Mouse (Mus musculus) neural tube, embryonic 11.5 days (tissue): ENCODE data around the gene Pigyl. TPM values are rescaled to one million over a fixed set of nuclear protein-coding genes. Genes with fewer than 3 reads are reported as not detected.

Source experiments
- ATAC-seq: fragments of 200-750 bp; cut with Nextera tagmentation; 2 replicates; pipeline ENCODE4 v1.8.0; 2017; ENCODE audit warnings: moderate number of reproducible peaks, mild to moderate bottlenecking, moderate TSS enrichment, moderate library complexity; ENCODE audit not compliant: insufficient read depth, low FRiP score, low TSS enrichment
- DNase-seq: peaks from one replicate; pipeline ENCODE4 v3.0.0-alpha.2; 2015; ENCODE audit warnings: low spot score
- H3K27ac ChIP-seq: fragments of 300-500 bp; sonication (generic); 2 replicates; pipeline ENCODE4 v1.5.1; 2014; ENCODE audit warnings: low read depth, mild to moderate bottlenecking, low read length
- H3K27me3 ChIP-seq: fragments of 300-500 bp; sonication (generic); 2 replicates; pipeline ENCODE4 v1.6.1; 2014; ENCODE audit warnings: mild to moderate bottlenecking, low read length, mixed read lengths; ENCODE audit not compliant: control insufficient read depth, insufficient read depth
- H3K36me3 ChIP-seq: fragments of 300-500 bp; sonication (generic); 2 replicates; pipeline ENCODE4 v1.6.1; 2014; ENCODE audit warnings: mild to moderate bottlenecking, low read length, moderate library complexity, mixed read lengths; ENCODE audit not compliant: control insufficient read depth, insufficient read depth
- H3K4me1 ChIP-seq: fragments of 300-500 bp; sonication (generic); 2 replicates; pipeline ENCODE4 v1.6.1; 2014; ENCODE audit warnings: low read length, mixed read lengths; ENCODE audit not compliant: control insufficient read depth, insufficient read depth
- H3K4me2 ChIP-seq: fragments of 300-500 bp; sonication (generic); 2 replicates; pipeline ENCODE4 v1.6.1; 2014; ENCODE audit warnings: low read depth, mild to moderate bottlenecking, moderate library complexity
- H3K4me3 ChIP-seq: fragments of 300-500 bp; sonication (generic); 2 replicates; pipeline ENCODE4 v1.5.1; 2014; ENCODE audit warnings: low read depth, low read length
- H3K9ac ChIP-seq: fragments of 300-500 bp; sonication (generic); 2 replicates; pipeline ENCODE4 v1.6.1; 2014; ENCODE audit warnings: mild to moderate bottlenecking, low read length
- H3K9me3 ChIP-seq: fragments of 300-500 bp; sonication (generic); 2 replicates; pipeline ENCODE4 v1.6.1; 2016; ENCODE audit warnings: low read length; ENCODE audit not compliant: control insufficient read depth
- WGBS: fragments of 180-500 bp; shearing (Covaris S2); extraction: QIAGEN DNeasy Blood & Tissue Kit; methylation state at CpG from one replicate; pipeline ENCODE4 v1.1.7; 2014; 5-methylcytosine and 5-hydroxymethylcytosine counted together
- polyA plus RNA-seq: library from polyadenylated mRNA; unstranded; fragments of >200 nt; fragmentation: Nextera tagmentation; extraction: Ambion mirVana; gene quantifications from 2 replicates; pipeline ENCODE4 v1.2.1, GENCODE M21; 2014

The Pigyl gene
- polyA plus RNA-seq: 59.6 and 59.7 TPM in 2 replicates

DNA sequence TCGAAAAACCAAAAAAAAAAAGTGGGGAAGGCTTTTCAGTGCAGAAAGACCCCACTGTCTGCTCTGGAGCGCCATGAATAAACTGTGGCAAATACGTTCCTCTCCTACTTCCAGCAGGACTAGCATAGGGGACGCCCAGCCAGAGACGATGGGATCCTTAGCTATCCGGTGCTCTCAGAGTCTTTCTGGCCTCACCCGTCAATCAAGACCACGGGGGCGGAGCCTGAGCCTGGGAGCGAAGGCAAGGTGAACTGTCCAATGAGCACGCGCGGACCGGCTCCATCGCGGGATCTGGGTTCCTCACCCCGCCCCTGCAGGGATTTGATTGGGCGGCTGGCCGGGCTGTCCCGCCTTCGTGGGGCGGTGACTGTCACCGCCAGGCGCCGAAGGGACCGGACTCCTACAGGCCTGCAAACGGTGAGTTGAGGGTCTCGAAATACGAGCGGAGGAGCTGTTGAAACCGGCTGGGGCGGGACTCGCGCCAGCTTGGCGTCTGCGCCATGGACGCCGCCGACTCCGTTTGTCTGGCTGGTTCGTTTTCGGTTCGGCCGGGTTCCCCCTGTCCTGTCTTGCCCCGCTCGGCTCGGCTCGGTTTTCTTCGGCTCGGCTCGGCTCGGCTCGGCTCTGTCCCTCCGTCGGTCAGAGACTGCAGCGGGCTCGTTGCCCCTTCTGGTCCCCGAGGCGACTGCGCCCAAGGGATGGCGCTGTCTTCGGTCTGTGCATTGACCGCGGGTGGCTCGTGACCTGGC lies at the start of gene Pigyl:
Gene Pigyl (plus strand): TSS at position 350 of the 749 bp plus-strand sequence.
- DNase-seq (peak; percentile 99), ATAC-seq (peak; percentile 98)
- H3K4me3 ChIP-seq: peak within 1 kb of the TSS; percentile 63
- H3K9me3 ChIP-seq: no peaks in the 10 kb centered on the region
- peak within 1 kb of the TSS; percentile 78 for H3K9ac ChIP-seq
- H3K27ac ChIP-seq: peak within 1 kb of the TSS; percentile 65; the same call in 1 of the 2 replicates
- whole genome bisulfite sequencing: under 1% methylated on average over 65 of the region's 65 CpGs
- no peaks in the 10 kb centered on the region for H3K27me3 ChIP-seq
- H3K4me2 ChIP-seq: peak within 1 kb of the TSS; percentile 48
- peaks cover 6% of the 10 kb centered on the region; the same call in 1 of the 2 replicates for H3K4me1 ChIP-seq
- H3K36me3 ChIP-seq: no peaks in the 10 kb centered on the region

DNA sequence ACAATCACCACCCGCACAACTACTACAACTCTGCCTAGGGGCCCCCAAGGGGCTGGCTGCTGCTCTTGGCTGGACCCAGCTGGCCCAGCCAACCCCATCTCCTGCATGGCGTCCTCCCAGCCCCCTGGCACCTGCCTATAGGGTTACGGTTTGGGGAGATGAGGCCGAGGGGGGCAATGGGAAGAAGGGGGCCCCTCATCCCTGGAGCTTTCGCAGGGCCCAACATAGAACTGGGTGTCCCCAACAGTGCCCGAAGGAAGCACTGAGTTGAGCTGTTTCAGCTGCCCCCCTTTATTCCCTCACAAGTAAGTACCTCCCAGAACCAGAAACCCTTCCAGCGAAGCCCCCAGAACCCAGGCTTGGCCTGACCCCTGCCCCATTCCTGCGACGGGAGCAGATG lies 48.5 kb upstream of the Pigyl start:
- no peak overlapping the region for H3K4me3 ChIP-seq
- DNase-seq: no peak
- H3K4me1 ChIP-seq: no peaks in the 10 kb centered on the region
- H3K27me3 ChIP-seq: no peaks in the 10 kb centered on the region
- no peak overlapping the region for H3K27ac ChIP-seq
- H3K9ac ChIP-seq: no peak overlapping the region
- peaks cover 12% of the 10 kb centered on the region for H3K36me3 ChIP-seq
- no peak for ATAC-seq
- 85% methylated on average over 9 of the region's 9 CpGs for WGBS
- no peak overlapping the region for H3K4me2 ChIP-seq
- H3K9me3 ChIP-seq: no peaks in the 10 kb centered on the region

DNA sequence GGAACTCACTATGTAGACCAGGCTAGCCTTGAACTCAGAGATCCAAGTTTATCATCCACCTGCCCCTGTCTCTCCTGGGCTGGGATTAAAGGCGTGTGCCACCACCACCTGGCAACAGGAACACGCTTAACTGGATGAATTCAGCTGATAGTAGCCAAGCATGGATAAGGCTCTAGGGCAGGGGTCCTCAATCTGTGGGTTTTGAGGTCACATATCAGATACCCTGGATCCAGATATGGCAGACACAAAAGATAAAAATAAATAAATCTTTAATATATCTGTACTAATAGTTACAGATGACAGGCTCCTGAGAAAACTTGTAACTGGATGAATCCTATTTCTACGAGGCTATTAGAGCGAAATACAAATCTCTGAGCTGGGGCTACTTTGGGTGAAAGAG lies 41.0 kb upstream of the Pigyl start:
- H3K27ac ChIP-seq: no peak overlapping the region
- no peak overlapping the region; the same call in 1 of the 2 replicates for H3K9ac ChIP-seq

DNA sequence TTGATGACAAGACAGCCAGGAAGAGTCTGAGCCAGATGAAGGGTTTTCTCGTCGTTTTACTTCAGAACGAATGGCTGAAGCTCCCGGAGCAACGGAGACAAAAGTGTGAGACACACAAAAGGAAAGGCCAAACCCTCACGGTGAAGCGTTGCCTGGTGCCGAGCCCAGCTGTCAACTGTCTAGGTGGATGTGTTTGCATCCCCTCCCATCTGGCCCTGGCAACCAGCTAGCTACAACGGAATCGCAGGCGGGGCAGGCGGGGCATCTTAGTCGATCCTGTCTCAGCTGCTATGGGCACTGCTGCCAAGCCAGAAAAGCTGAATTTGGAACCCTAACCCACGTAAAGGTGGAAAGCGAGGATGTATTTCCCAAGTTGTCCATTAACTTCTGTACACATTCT lies 40.6 kb upstream of the Pigyl start:
- H3K4me1 ChIP-seq: peaks cover 4% of the 10 kb centered on the region
- H3K4me3 ChIP-seq: peak overlapping the region; percentile 86
- ATAC-seq: no peak
- peak overlapping the region; percentile 87 for H3K4me2 ChIP-seq
- DNase-seq: no peak
- H3K27ac ChIP-seq: no peak overlapping the region
- H3K27me3 ChIP-seq: no peaks in the 10 kb centered on the region
- no peaks in the 10 kb centered on the region for H3K9me3 ChIP-seq
- 24% methylated on average over 15 of the region's 15 CpGs for WGBS
- H3K9ac ChIP-seq: peak overlapping the region; percentile 88
- peaks cover 10% of the 10 kb centered on the region for H3K36me3 ChIP-seq

More for the DNA sequence above, 41.0 kb upstream of the Pigyl start:
- Histone ChIP-seq H3K4me3 (peak overlapping the region; percentile 86; the same call in 1 of the 2 replicates), H3K9me3 (no peaks in the 10 kb centered on the region), H3K27me3 (no peaks in the 10 kb centered on the region), H3K36me3 (peaks cover 12% of the 10 kb centered on the region), H3K4me2 (peak overlapping the region; percentile 87; the same call in 1 of the 2 replicates), H3K4me1 (peaks cover 4% of the 10 kb centered on the region)
- no peak for ATAC-seq
- 90% methylated on average over 4 of the region's 4 CpGs for WGBS
- no peak for DNase-seq

DNA sequence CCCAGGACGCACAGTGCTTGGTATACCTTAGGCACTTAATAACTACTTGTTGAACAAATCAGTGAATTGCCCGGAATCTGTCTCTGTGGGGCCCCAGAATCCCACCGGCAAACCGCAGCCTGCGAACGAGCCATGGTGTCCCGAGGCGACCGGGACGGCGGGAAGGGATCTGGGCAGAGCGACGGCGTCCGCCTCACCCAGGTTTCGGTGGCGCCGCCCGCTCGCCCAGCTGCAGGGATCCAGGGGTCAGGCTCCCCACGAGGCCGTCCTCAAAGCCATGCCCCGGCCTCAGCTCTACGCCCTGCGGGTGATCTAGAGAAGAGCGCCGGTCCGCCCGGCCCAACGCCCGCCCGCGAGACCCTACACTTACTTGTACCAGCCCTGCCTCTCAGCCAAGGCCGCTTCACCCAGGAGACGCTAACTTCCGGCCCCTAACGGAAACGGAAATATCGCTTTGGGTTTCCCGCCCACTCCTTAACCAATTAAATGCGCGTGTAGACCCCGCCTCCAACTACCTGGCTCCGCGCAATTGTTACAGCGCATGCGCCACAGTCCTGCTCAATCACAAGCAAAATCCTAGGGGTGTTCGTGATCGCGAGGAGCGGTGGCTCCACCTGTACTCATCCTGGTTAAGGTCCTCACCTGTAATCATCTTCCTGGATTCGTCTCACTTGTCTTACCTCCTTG lies 39.8 kb upstream of the Pigyl start, which contains the start of gene Elof1:
Gene Elof1 (minus strand): TSS at position 433 of the 687 bp plus-strand sequence.
- H3K27ac ChIP-seq: 0 out of 2 replicates have a peak within 1 kb of the TSS, but pooled peaks have one; percentile 34
- H3K27me3 ChIP-seq: no peaks in the 10 kb centered on the region
- peak within 1 kb of the TSS; percentile 87 for H3K4me2 ChIP-seq
- WGBS: under 1% methylated on average over 52 of the region's 52 CpGs
- peak within 1 kb of the TSS; percentile 88 for H3K9ac ChIP-seq
- peak; percentile 95 for ATAC-seq
- no peaks in the 10 kb centered on the region for H3K9me3 ChIP-seq
- DNase-seq: peak; percentile 92
- peak within 1 kb of the TSS; percentile 86 for H3K4me3 ChIP-seq
- peaks cover 6% of the 10 kb centered on the region; the same call in 1 of the 2 replicates for H3K36me3 ChIP-seq
- peaks cover 4% of the 10 kb centered on the region for H3K4me1 ChIP-seq

DNA sequence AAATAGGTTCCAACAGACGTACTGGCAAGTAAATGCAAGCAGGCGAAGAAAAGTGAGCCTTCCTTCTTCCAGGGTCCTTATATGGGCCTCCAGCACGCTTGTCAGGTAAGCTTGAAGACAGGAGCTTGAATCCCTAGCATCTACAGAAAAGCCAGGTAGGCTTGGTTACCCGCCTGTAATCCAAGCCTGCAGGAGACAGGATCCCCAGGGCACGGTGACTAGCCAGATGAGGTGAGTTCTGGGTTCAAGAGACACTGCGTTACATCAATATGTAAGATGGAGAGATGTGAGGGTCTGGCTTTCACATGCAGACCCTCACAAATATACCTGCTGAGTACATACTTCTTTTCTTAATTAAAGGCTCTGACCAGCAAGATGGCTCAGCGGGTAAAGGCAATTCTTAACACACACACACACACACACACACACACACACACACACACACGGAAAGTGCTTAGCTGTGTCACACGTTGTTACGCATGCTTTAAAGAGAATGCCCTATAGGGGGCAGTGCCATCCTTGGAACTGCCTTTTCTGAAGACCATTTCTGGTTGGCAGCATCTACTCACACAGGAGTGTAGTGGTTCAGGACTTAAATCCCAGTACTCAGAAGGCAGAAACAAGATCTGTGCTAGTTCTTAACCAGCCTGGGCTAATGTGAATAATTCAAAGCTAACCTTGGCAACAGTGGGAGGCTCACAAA lies 38.7 kb upstream of the Pigyl start:
- H3K4me2 ChIP-seq: peak overlapping the region; percentile 87
- no peak overlapping the region for H3K27ac ChIP-seq
- peaks cover 3% of the 10 kb centered on the region; the same call in 1 of the 2 replicates for H3K36me3 ChIP-seq
- ATAC-seq (no peak), DNase-seq (no peak)
- peaks cover 4% of the 10 kb centered on the region for H3K4me1 ChIP-seq
- no peak overlapping the region for H3K9ac ChIP-seq
- WGBS: 49% methylated on average over 10 of the region's 10 CpGs
- H3K27me3 ChIP-seq: no peaks in the 10 kb centered on the region
- no peak overlapping the region for H3K4me3 ChIP-seq
- H3K9me3 ChIP-seq: no peaks in the 10 kb centered on the region

DNA sequence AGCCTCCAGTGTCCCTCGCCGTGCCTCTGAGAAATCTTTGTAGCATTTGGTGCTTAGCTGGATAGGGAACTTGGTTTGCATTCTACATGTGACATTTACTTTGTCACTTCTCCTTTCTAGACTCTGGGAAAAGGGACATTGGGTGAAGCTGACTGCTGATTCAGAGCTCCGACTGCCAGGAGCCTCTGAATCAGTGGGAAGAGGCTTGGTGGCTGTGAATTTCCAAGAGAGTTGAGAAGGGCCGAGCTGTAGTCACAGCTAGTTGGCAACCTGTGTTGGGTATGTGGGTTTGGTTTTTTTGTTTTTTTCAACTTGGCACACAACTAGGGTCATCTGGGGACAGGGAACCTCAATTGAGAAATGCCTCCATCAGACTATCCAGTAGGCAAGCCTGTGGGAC lies 37.1 kb upstream of the Pigyl start:
- Histone ChIP-seq H3K36me3 (no peaks in the 10 kb centered on the region), H3K27ac (no peak overlapping the region), H3K4me3 (no peak overlapping the region), H3K9me3 (no peaks in the 10 kb centered on the region), H3K9ac (no peak overlapping the region), H3K4me1 (peaks cover 4% of the 10 kb centered on the region), H3K4me2 (no peak overlapping the region), H3K27me3 (no peaks in the 10 kb centered on the region)
- DNase-seq: no peak
- no peak for ATAC-seq
- 95% methylated on average over 4 of the region's 4 CpGs for WGBS

DNA sequence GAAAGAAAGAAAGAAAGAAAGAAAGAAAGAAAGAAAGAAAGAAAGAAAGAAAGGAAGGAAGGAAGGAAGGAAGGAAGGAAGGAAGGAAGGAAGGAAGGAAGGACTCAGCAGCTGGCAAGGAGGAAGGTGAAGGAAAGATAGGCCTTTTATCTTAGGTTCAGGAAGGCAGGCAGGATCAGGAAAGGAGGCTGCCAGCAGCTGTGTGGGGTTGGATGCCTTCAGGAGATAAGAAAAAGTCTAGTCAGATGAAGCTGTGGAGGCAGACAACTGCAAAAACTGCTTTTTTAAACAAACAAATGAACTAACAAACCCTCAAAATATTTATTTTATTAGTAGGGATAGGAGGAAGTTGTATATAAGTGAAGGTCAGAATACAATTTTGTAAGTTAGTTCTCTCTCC lies 35.1 kb upstream of the Pigyl start:
- Histone ChIP-seq H3K27ac (no peak overlapping the region), H3K9me3 (no peaks in the 10 kb centered on the region), H3K36me3 (no peaks in the 10 kb centered on the region), H3K9ac (no peak overlapping the region), H3K4me2 (no peak overlapping the region), H3K4me3 (no peak overlapping the region), H3K27me3 (no peaks in the 10 kb centered on the region), H3K4me1 (no peaks in the 10 kb centered on the region; the same call in 1 of the 2 replicates)
- DNase-seq (no peak), ATAC-seq (no peak)
